In genomic region chr15:97917994-97918393, GRCm38 (mm10) we compare ENCODE assay signal across 22 mouse cellular contexts. TPM values are rescaled to one million over a fixed set of nuclear protein-coding genes. Genes with fewer than 3 reads are reported as not detected.
DNase-seq lines count a peak whose midpoint lies in the region; ATAC-seq and TF ChIP-seq lines count a peak whose summit lies in the region.
"Had no signal": no experiment of that assay in that cellular context is flagged by ENCODE, and none has a peak within 500 bp of the region (broad histone marks: within the 10 kb centered on the region; RNA-seq: fewer than 3 reads in every experiment).

No protein-coding gene starts in this region.

- TF ChIP-seq RAD21 in CH12.LX (IDR thresholded peaks at IDR 0.05; ENCODE audit: low read depth, low read length), result no peak

- H3K27me3 ChIP-seq in intestine, embryonic 16.5 days (replicated peaks; ENCODE audit: control insufficient read depth, insufficient read depth, low read length), result no peaks in the 10 kb centered on the region
- H3K27me3 ChIP-seq in intestine, embryonic 15.5 days (replicated peaks), result no peaks in the 10 kb centered on the region
- H3K27me3 ChIP-seq in CH12.LX (replicated peaks), result peaks cover 34% of the 10 kb centered on the region
- no peaks in the 10 kb centered on the region; the same call in 1 of the 2 replicates for H3K27me3 ChIP-seq in heart, embryonic 12.5 days (replicated peaks)
- H3K27me3 ChIP-seq: embryonic facial prominence, embryonic 15.5 days; forebrain, embryonic 15.5 days; hindbrain, embryonic 12.5 days had no signal

- H3K27ac ChIP-seq in intestine, embryonic 16.5 days (ENCODE audit: low read length), result no peak overlapping the region
- no peak overlapping the region for H3K27ac ChIP-seq in intestine, embryonic 15.5 days
- H3K27ac ChIP-seq in CH12.LX (ENCODE audit: insufficient read depth, low read depth), result no peak overlapping the region
- H3K27ac ChIP-seq in heart, embryonic 12.5 days (ENCODE audit: poor library complexity, severe bottlenecking), result no peak overlapping the region
- H3K27ac ChIP-seq: embryonic facial prominence, embryonic 15.5 days; forebrain, embryonic 15.5 days; heart, embryonic 13.5 days; hindbrain, embryonic 12.5 days had no signal

- H3K9me3 ChIP-seq in intestine, embryonic 16.5 days (ENCODE audit: control insufficient read depth, low read length), result no peaks in the 10 kb centered on the region
- H3K9me3 ChIP-seq in intestine, embryonic 15.5 days, result no peaks in the 10 kb centered on the region
- H3K9me3 ChIP-seq in CH12.LX (replicated peaks; ENCODE audit: low read length), result no peaks in the 10 kb centered on the region
- H3K9me3 ChIP-seq in heart, embryonic 12.5 days (replicated peaks), result no peaks in the 10 kb centered on the region
- H3K9me3 ChIP-seq: embryonic facial prominence, embryonic 15.5 days; forebrain, embryonic 15.5 days; G1E; heart, embryonic 13.5 days; hindbrain, embryonic 12.5 days had no signal

- in situ Hi-C loops in CH12.LX (cut with MboI; ENCODE audit: low pct_ligation_motif_present, low pct_unique_long_range_greater_than_20kb, low sequenced_read_pairs), result no loop called here

- H3K9ac ChIP-seq in intestine, embryonic 16.5 days (ENCODE audit: low read depth, low read length), result no peak overlapping the region
- no peak overlapping the region for H3K9ac ChIP-seq in intestine, embryonic 15.5 days
- H3K9ac ChIP-seq in CH12.LX (ENCODE audit: insufficient read depth, low read depth), result no peak overlapping the region
- no peak overlapping the region for H3K9ac ChIP-seq in heart, embryonic 12.5 days
- H3K9ac ChIP-seq: embryonic facial prominence, embryonic 15.5 days; forebrain, embryonic 15.5 days; heart, embryonic 13.5 days; hindbrain, embryonic 12.5 days had no signal

- H3K4me1 ChIP-seq in intestine, embryonic 16.5 days (ENCODE audit: control insufficient read depth, insufficient read depth, low read length), result peaks cover 6% of the 10 kb centered on the region; the same call in 1 of the 2 replicates
- peaks cover 8% of the 10 kb centered on the region for H3K4me1 ChIP-seq in intestine, embryonic 15.5 days (replicated peaks)
- peaks cover 0 to 11% of the 10 kb centered on the region in 2 experiments; a peak in 2 of 4 replicates for H3K4me1 ChIP-seq in CH12.LX (ENCODE audit: control insufficient read depth in 1 of 2, insufficient read depth in 2 of 2)
- peaks cover 18% of the 10 kb centered on the region for H3K4me1 ChIP-seq in heart, embryonic 12.5 days (replicated peaks)

- no peak overlapping the region for H3K4me2 ChIP-seq in intestine, embryonic 16.5 days (ENCODE audit: low read depth, low read length)
- H3K4me2 ChIP-seq in intestine, embryonic 15.5 days (replicated peaks), result no peak overlapping the region
- H3K4me2 ChIP-seq in CH12.LX (ENCODE audit: insufficient read depth, low read depth, poor library complexity, severe bottlenecking), result 0 out of 2 replicates have a peak overlapping the region, but pooled peaks have one; percentile 34
- H3K4me2 ChIP-seq in heart, embryonic 12.5 days, result no peak overlapping the region
- H3K4me2 ChIP-seq: embryonic facial prominence, embryonic 15.5 days; forebrain, embryonic 15.5 days; heart, embryonic 13.5 days; hindbrain, embryonic 12.5 days had no signal

- no peak for TF ChIP-seq POLR2A in CH12.LX (IDR thresholded peaks at IDR 0.05; ENCODE audit: low read depth, low read length)

- WGBS in intestine, embryonic 16.5 days, result 64% methylated on average over 9 of the region's 9 CpGs
- WGBS in intestine, embryonic 15.5 days, result 67% methylated on average over 9 of the region's 9 CpGs
- 73% methylated on average over 9 of the region's 9 CpGs for WGBS in heart, embryonic 12.5 days

- TF ChIP-seq CTCF in CH12.LX (conservative IDR thresholded peaks at IDR 0.05 in 1 of 2, IDR thresholded peaks at IDR 0.05 in 1 of 2; ENCODE audit: low read depth in 2 of 2, low read length in 2 of 2), result no peak

- H3K36me3 ChIP-seq in intestine, embryonic 16.5 days (ENCODE audit: control insufficient read depth, insufficient read depth, low read length), result no peaks in the 10 kb centered on the region
- H3K36me3 ChIP-seq in intestine, embryonic 15.5 days, result no peaks in the 10 kb centered on the region
- H3K36me3 ChIP-seq in CH12.LX (replicated peaks in 1 of 2; ENCODE audit: control insufficient read depth in 1 of 2, insufficient read depth in 1 of 2, low read length in 1 of 2), result no peaks in the 10 kb centered on the region
- H3K36me3 ChIP-seq in heart, embryonic 12.5 days, result no peaks in the 10 kb centered on the region
- H3K36me3 ChIP-seq: embryonic facial prominence, embryonic 15.5 days; forebrain, embryonic 15.5 days; G1E; heart, embryonic 13.5 days; hindbrain, embryonic 12.5 days had no signal

- no peak overlapping the region for H3K4me3 ChIP-seq in intestine, embryonic 16.5 days (ENCODE audit: low read length)
- no peak overlapping the region for H3K4me3 ChIP-seq in intestine, embryonic 15.5 days (replicated peaks)
- no peak overlapping the region for H3K4me3 ChIP-seq in CH12.LX (replicated peaks in 1 of 3; ENCODE audit: low read depth in 2 of 3, low read length in 2 of 3, poor library complexity in 1 of 3)
- no peak overlapping the region for H3K4me3 ChIP-seq in heart, embryonic 12.5 days
- H3K4me3 ChIP-seq: embryonic facial prominence, embryonic 15.5 days; erythroblast, embryonic 14.5 days; forebrain, embryonic 15.5 days; heart, embryonic 13.5 days; hindbrain, embryonic 12.5 days had no signal

- peak; percentile 61 for TF ChIP-seq EP300 in CH12.LX (IDR thresholded peaks at IDR 0.05; ENCODE audit: low read length)

- no peaks in the 10 kb centered on the region for H3K79me2 ChIP-seq in CH12.LX (replicated peaks; ENCODE audit: control insufficient read depth, extremely low read depth, insufficient read depth, poor library complexity, severe bottlenecking)

- dilution Hi-C loops in CH12.LX (cut with MboI; ENCODE audit: extremely low pct_ligation_motif_present, extremely low pct_unique_long_range_greater_than_20kb, low sequenced_read_pairs), result no loop called here

- peak; percentile 61; the same call in 1 of the 2 replicates for ATAC-seq in intestine, embryonic 16.5 days
- ATAC-seq in intestine, embryonic 15.5 days, result no peak
- ATAC-seq in hematopoietic stem cell, adult 5-6 weeks (replicated peaks in 1 of 2; ENCODE audit: insufficient read depth in 1 of 2, low FRiP score in 2 of 2, low TSS enrichment in 1 of 2, low read depth in 1 of 2, poor library complexity in 2 of 2, severe bottlenecking in 2 of 2), result peak; percentile 56 to 58; a peak in 1 of 4 replicates
- 0 out of 2 replicates have a peak, but pooled peaks have one; percentile 35 for ATAC-seq in monocyte, adult 5-6 weeks (replicated peaks; ENCODE audit: insufficient number of reproducible peaks, low FRiP score, low TSS enrichment, poor library complexity, severe bottlenecking)
- ATAC-seq in heart, embryonic 12.5 days (ENCODE audit: insufficient number of reproducible peaks, low FRiP score), result no peak
- ATAC-seq: forebrain, embryonic 15.5 days; hindbrain, embryonic 16.5 days; inflammation-experienced regulatory T-cells, adult 6 months had no signal

- DNase-seq in CH12.LX (ENCODE audit: extremely low read depth), result peak; percentile 49
- no peak for DNase-seq in frontal cortex, postnatal 25 days (ENCODE audit: low spot score in 2 of 2)
- DNase-seq in spleen, postnatal 14 days (ENCODE audit: low spot score in 2 of 2), result no peak
- DNase-seq: adrenal gland, postnatal 10 days; cerebellum, adult 11 months; cerebellum, postnatal 10 days; embryo, embryonic 11 days; gastrocnemius, postnatal 14 days; heart, postnatal 36 days had no signal

TF ChIP-seq in CH12.LX, 34 proteins besides CTCF, POLR2A, EP300 and RAD21 (continues in another document):
- no peak for TF ChIP-seq MYC (IDR thresholded peaks at IDR 0.05; ENCODE audit: low read depth, low read length)
- no peak for TF ChIP-seq TBP (conservative IDR thresholded peaks at IDR 0.05; ENCODE audit: low read depth, low read length)
- peak; percentile 44; the same call in 1 of the 2 replicates for TF ChIP-seq USF1 (IDR thresholded peaks at IDR 0.05; ENCODE audit: low read depth, low read length)
- TF ChIP-seq KAT2A (IDR thresholded peaks at IDR 0.05; ENCODE audit: insufficient replicate concordance, low read length), result no peak
- no peak for TF ChIP-seq PAX5 (IDR thresholded peaks at IDR 0.05; ENCODE audit: low read length)
- TF ChIP-seq ZNF384 (IDR thresholded peaks at IDR 0.05; ENCODE audit: low read depth, low read length), result no peak
- TF ChIP-seq NELFE (IDR thresholded peaks at IDR 0.05; ENCODE audit: low read depth, low read length), result no peak
- no peak for TF ChIP-seq HCFC1 (IDR thresholded peaks at IDR 0.05; ENCODE audit: low read depth, low read length)
- no peak for TF ChIP-seq USF2 (conservative IDR thresholded peaks at IDR 0.05; ENCODE audit: low read depth, low read length)
- no peak for TF ChIP-seq CHD1 (IDR thresholded peaks at IDR 0.05; ENCODE audit: low read depth, low read length)
- TF ChIP-seq NRF1 (IDR thresholded peaks at IDR 0.05; ENCODE audit: low read depth, low read length), result no peak
- TF ChIP-seq BHLHE40 (IDR thresholded peaks at IDR 0.05; ENCODE audit: low read depth, low read length), result peak; percentile 21; the same call in 1 of the 2 replicates
- no peak for TF ChIP-seq MEF2A (IDR thresholded peaks at IDR 0.05; ENCODE audit: borderline replicate concordance, low read depth, low read length)
- TF ChIP-seq MAX (IDR thresholded peaks at IDR 0.05; ENCODE audit: low read length), result peak; percentile 68; the same call in 1 of the 2 replicates
- no peak for TF ChIP-seq MAFK (IDR thresholded peaks at IDR 0.05; ENCODE audit: insufficient replicate concordance, low read length)

RNA-seq across cellular contexts. Expression of gene Vdr, which starts 7.6 kb away (rescaled TPM):
- 2.4 TPM in 2 replicates for polyA plus RNA-seq in intestine, embryonic 16.5 days (2015; fragmentation: Nextera tagmentation; extraction: Ambion mirVana)
- 1.5 and 2.2 TPM in 2 replicates for polyA plus RNA-seq in intestine, embryonic 15.5 days (2015; fragmentation: Nextera tagmentation; extraction: Ambion mirVana)
- total RNA-seq in CH12.LX (2012; rRNA removed) (0.63 and 0.68 TPM in 2 replicates), CH12.LX (2014; rRNA removed) (0.52 and 0.61 TPM in 2 replicates)
- 1.3 and 1.7 TPM in 2 replicates for polyA plus RNA-seq in CH12.LX (2012; ENCODE audit: insufficient read length, low read depth)
- total RNA-seq in hematopoietic stem cell, adult 5-6 weeks (2017), result 2.3 and 2.9 TPM in 2 replicates
- 1.3 to 2.5 TPM in 2 of 3 replicates, not detected in the other for total RNA-seq in monocyte, adult 5-6 weeks (2017)
- 1.4 and 1.6 TPM in 2 replicates for polyA plus RNA-seq in heart, embryonic 12.5 days (2016; fragmentation: Nextera tagmentation; extraction: Ambion mirVana)
- polyA plus RNA-seq: erythroblast, embryonic 14.5 days had no signal

RNA-seq across cellular contexts. Expression of gene Tmem106c, which starts 46.0 kb away (rescaled TPM):
- 47.5 and 51.6 TPM in 2 replicates for polyA plus RNA-seq in intestine, embryonic 16.5 days (2015; fragmentation: Nextera tagmentation; extraction: Ambion mirVana)
- 39.3 and 44.4 TPM in 2 replicates for polyA plus RNA-seq in intestine, embryonic 15.5 days (2015; fragmentation: Nextera tagmentation; extraction: Ambion mirVana)
- total RNA-seq in CH12.LX (2012; rRNA removed) (16.9 and 25.7 TPM in 2 replicates), CH12.LX (2014; rRNA removed) (21.2 and 25.5 TPM in 2 replicates)
- 17.9 and 18.5 TPM in 2 replicates for polyA plus RNA-seq in CH12.LX (2012; ENCODE audit: insufficient read length, low read depth)
- total RNA-seq in hematopoietic stem cell, adult 5-6 weeks (2017), result 36.1 and 45.1 TPM in 2 replicates
- total RNA-seq in monocyte, adult 5-6 weeks (2017), result 4.1 to 9.3 TPM (median 4.1 TPM) in 3 replicates
- polyA plus RNA-seq in heart, embryonic 12.5 days (2016; fragmentation: Nextera tagmentation; extraction: Ambion mirVana), result 28.5 and 32.2 TPM in 2 replicates

Comparison
In these comparisons a context has a peak if more than half of its experiments do, and no peak if none do; other contexts are left out.
1. ATAC-seq: peak in intestine, embryonic 16.5 days (single experiment), hematopoietic stem cell, adult 5-6 weeks (2 of 2) and monocyte, adult 5-6 weeks (single experiment); none in intestine, embryonic 15.5 days (single experiment) and heart, embryonic 12.5 days (single experiment).